Mouse (Mus musculus) adrenal gland, adult 18-20 months (tissue): ENCODE results near the gene Snx25. TPM values are rescaled to one million over a fixed set of nuclear protein-coding genes. Genes with fewer than 3 reads are reported as not detected.
"Not testable (repeated sequence)": the region's sequence is repeated elsewhere in the genome, so short reads cannot be mapped to it uniquely, and the experiment has no call there.

Experiments used
- DNase-seq, 2 experiments: peaks; one replicate each; pipeline ENCODE4 v3.0.0; 2021 to 2022; ENCODE audit warnings: low spot score in 2 of 2
- total RNA-seq, 2 experiments: library from RNA; stranded (reverse); gene quantifications; 1 replicate in 1 of 2; 2 replicates in 1 of 2; pipeline ENCODE4 v1.2.3; 2021

Gene Snx25
- total RNA-seq, 2 experiments from 2014 or later, result 14.9 to 17.4 TPM

DNA sequence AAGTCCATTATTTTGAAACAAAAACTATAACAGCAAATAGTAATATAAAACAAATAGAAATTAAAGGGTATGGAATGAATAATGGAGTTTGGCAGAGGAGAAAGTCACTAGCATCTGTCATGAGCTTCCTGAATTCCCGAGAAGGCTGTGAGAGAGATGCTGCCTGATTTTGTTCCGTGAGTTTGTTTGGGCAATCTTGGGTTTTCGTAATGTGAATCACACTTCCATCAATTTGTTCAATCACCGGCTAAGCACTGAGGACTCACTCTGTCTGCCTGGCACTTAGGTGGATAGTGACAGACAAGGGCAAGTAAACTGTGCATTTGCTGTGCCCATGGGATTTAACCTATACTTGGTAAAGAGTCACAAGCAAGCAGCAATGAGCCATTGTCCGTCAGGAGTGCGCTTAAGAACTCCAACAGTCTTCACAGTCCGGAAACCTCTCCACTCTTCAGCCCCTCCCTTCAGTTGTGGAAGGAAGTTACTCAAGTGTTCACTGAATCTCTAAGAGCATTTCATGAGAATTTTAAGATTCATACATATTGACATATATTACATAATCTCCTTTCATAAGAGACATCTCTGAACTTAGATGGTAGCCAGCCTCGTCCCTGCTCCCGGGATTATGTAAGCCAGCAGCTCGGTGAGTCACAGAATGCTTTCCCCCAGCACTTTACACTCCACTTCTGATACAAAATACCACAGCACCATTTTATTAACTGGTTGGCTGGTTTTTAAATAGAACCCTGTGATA, 13.9 kb downstream of the Snx25 start:
- DNase-seq, result no peak

DNA sequence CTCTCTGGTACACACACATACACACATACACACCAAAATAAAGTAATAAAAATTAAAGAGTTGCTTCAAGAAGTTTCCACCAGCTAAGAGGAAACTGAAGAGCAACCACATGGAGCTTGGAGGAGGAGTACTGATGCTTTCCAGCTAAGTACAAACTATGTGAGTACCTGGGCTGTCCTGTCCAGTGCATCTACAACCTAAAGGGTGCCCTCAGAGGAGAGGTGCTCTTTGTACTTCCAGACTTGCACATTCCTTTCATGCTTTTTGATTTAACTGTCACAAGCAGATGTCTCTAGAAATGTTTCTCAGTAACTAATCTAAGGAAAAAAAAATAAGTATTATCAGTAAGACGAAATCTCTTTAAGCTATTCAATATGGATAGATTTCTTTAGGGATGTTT, 14.6 kb downstream of the Snx25 start:
- no peak for DNase-seq

DNA sequence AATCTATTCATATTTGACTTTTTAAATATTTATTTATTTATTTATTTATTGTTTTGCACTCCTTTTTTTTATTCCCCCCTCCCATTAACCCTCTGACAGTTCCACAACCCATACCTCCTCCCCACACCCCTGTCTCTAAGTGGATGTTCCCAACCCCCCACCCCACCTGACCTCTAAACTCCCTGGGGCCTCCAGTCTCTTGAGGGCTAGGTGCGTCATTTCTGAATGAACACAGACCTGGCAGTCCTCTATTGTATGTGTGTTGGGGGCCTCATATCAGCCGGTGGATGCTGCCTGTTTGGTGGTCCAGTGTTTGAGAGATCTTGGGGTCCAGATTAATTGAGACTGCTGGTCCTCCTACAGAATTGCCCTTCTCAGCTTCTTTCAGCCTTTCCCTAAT, 16.4 kb downstream of the Snx25 start:
- not testable (repeated sequence) for DNase-seq

DNA sequence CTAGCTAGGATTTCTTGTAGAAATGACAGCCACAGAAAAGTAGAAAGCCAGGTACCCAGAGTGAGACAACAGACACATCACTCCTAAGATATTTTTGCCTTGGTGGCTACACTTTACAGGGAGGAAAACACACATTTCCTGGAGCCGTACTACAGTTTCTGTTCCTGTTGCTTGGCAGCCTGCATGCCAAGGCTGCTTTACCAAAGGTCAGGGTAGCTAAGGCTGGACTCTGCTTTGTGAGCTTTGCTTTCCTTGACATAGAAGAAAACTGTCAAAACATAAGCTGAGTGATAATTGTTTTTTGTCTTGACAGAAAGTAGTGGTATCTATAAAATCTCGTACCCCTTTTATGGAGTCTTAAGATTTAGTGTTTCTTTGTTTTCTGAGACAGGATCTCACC, 21.5 kb downstream of the Snx25 start:
- DNase-seq, result no peak

DNA sequence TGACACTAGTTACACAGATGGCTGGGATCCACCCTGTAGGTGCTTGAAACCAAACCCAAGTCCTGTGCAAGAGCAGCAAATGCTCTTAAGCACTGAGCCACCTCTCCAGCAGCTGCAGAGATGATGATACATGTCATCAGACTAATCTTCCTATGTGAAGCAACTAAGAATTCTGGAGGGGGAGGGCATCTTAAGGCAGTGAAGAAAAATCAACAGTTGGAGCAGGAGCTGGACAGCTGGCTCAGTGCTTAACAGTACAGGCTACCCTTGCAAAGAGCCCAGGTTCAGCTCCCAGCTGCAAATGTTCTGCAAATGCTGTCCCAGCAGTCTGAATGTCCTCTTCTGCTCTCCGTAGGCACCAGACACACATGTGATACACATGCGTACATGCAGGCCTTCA, 29.5 kb downstream of the Snx25 start:
- no peak for DNase-seq

DNA sequence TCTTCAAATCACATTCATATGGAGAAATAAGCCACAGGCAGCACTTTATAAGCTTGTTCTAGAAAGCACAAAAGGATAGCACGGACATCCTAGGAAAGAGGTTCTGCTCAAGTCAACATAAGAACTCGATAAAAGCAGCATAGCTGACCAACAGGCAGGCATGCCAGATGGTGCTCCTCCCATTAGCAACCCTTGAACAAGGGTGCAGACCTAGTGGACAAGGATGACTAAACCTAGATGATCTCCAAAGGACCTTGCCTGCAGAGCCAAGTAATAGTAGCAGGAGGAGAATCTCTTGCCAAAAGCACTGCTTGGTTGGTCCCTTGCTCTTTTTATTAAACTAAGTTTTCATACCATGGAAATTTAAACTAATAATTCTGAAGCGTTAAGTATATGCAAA, 32.8 kb downstream of the Snx25 start:
- no peak for DNase-seq

GRCm38 (mm10) chr8:46117172-46117571, 34.8 kb downstream of the Snx25 start:
- no peak for DNase-seq

DNA sequence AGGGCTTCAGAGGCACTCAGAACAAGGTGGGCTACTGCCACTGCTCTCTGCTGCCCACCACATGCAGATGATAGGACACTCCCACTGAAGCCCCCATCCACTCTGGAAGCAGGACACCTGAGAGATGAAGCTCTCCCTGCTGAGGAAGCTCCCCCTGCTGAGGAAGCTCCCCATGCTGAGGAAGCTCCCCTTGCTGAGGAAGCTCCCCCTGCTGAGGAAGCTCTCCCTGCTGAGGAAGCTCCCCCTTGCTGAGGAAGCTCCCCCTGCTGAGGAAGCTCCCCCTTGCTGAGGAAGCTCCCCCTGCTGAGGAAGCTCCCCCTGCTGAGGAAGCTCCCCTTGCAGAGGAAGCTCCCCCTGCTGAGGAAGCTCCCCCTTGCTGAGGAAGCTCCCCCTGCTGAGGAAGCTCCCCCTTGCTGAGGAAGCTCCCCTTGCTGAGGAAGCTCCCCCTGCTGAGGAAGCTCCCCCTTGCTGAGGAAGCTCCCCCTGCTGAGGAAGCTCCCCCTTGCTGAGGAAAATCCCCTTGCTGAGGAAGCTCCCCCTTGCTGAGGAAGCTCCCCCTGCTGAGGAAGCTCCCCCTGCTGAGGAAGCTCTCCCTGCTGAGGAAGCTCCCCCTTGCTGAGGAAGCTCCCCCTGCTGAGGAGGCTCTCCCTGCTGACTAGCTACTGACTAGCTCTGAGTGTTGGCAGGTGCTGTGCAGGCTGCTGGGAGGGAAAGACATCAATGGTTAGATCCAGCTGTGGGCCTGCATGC, 38.4 kb downstream of the Snx25 start:
- DNase-seq, result not testable (repeated sequence)

- DNase-seq, result no peak
Observed at GRCm38 (mm10) chr8:46107690-46108089, 44.3 kb downstream of the Snx25 start.

DNA sequence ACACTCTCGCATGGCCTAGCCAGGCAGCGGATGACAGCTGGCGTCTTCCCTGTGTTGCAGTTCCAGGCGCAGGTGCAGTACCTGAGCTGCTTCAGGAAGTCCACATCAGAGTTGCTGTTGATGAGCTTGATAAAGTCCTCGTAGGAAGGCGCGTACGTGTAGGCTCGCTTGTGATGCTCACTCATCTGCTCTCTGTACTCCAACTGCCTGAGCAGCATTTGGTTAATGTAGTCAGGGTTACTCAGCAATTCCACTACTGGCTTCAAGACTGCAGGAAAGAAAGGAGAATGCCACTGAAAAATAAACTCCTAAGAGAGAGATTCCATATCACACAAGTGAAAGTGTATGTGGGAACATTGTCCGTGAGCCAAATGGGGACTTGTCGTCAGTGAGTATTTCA, 48.5 kb downstream of the Snx25 start:
- no peak for DNase-seq

- DNase-seq, result peak in 1 of 2 experiments; percentile 5
Observed at GRCm38 (mm10) chr8:46092667-46093360, 59.1 kb downstream of the Snx25 start.

DNA sequence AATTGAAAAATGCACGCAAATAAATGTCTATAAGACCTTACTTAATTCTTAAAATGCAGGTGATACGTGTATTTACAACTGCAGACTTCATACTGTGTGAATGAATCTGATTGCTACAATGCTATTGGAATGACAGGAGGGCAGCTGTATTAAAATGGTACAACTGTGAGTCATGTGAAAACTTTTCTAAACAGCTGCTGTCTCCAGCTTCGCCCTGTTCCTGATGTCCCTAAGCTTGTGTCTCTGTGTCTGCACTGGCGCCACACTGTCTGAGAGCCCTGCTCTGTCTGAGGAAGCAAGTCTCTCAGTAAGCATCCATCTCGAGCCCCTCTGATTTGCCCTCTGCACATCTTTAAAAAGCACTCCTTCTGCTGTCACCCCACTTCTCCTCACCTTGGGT, 68.8 kb downstream of the Snx25 start:
- no peak for DNase-seq

DNA sequence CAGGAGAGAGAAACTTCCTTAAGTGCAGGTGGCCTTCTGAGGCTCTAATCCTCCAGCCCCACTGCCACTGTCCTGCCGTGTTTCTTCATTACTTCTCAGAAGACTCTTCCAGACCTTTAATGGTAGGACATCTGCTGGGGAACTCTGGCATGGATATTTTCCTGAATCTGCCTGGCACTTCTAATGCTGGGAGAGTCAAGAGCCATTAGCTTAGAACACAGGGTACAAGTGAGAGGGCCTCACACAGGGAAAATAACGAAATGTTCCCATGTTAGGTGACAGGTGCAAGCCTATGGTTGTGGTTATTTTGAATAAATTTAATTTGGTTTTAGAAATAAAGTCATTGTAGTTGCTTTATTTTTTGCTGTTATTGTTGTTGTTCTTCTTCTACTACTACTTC, 70.9 kb downstream of the Snx25 start:
- no peak for DNase-seq

- DNase-seq, result no peak
Observed at GRCm38 (mm10) chr8:46078866-46079265, 73.1 kb downstream of the Snx25 start.

- no peak for DNase-seq
Observed at GRCm38 (mm10) chr8:46075223-46075622, 76.7 kb downstream of the Snx25 start.

GRCm38 (mm10) chr8:46073540-46074140, 78.3 kb downstream of the Snx25 start:
- DNase-seq, result no peak

GRCm38 (mm10) chr8:46072798-46073197, 79.2 kb downstream of the Snx25 start:
- DNase-seq, result no peak

DNA sequence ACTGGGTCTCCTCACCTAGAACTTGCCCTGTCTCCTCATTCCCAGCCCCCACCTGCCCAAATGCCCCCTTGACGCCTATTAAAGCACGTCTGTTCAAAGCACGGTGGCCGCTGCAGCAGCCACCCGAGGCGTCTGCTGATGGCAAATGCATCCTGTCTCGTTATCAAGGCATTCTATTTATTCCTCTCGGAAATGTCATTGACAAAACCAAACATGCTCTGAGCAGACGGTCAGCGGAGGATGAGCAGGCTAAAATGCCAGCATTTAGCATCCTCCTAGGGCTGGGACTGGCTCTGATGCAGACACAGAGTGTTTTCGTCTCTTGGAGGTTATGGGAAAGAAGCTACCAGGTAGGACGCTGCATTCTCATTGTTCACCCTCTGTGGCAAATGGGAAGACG, 111.7 kb downstream of the Snx25 start:
- DNase-seq, result no peak

DNA sequence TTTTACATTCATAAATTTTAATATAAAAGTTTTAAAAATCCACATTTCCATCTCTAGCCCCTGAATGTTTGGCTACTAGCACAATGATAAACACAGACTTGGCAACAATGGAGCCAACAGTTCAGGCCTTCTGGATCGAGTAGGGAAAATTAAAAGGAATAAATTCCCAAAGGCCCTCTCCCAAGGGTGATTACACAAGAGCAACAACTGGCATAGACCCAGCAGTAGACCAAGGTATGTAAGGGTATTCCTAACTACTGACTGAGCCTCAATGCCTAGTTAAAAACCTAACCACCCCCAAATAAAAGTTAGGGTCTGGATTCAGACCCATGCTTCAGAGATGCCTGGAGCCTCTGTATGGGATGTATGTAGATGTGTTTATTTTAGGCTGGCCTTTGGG, 112.3 kb downstream of the Snx25 start:
- no peak for DNase-seq

DNA sequence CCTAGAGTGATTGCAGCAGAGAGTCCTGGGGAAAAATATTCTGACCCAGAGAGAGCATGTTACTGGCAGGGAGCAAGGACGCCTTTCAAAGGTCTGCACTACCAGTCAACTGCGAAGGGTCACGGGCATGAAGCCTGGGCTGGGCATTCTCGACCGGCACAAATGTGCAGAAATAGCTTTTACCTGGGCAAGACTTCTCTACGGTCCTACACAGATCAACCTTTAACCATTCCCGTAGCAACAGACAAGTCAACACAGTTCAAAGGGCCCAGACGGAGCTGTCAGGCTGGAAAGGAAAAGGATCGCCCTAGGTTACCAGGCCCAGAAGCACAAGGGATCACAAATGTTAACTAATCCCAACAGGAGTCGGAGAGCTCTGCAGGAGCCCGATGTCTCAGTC, 115.7 kb downstream of the Snx25 start:
- no peak for DNase-seq

DNA sequence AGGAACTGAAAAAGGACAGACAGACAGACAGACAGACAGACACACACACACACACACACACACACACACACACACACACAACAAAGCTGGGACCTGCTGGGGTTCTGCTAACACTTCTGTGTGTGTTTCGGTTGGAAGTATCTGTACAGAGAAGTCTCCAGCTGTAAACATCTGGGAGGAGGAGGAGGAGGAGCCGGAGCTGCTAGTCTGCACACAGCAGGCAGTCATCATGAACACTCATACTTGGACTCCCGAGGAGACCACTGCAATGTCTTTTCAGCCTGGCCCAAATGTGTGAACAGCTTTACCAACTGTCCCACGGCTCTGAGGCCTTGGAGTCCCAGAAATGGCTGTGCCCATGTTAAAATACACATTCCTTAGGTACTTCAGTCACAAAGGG, 127.6 kb downstream of the Snx25 start:
- DNase-seq, result no peak

DNA sequence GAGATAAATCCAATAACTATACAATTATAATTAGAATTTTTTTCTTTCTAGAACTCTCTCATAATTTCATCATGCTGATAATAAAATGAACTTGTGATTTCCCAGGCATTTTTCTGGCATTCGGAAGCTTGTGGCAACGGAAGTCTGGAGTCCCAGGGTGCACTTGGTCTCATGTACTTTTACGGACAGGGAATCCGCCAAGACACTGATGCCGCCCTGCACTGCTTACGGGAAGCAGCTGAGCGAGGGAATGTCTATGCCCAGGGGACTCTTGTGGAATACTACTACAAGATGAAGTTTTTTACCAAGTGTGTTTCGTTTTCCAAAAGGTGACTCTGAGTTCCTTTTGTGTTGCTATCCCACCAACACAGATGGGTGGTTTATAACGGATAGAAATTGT, 129.2 kb downstream of the Snx25 start:
- DNase-seq, result no peak
